Mouse (Mus musculus): ENCODE measurements at regions not wholly inside any gene's neighbourhood (a gene's known extent, or its start where the extent isn't known, plus 50 kb on each side); places are given as distances from the start of the nearest gene placed in this dataset.

- TF ChIP-seq CTCF (IDR thresholded peaks at IDR 0.05; ENCODE audit: control insufficient read depth, insufficient read depth, insufficient read length) (no peak), USF1 (IDR thresholded peaks at IDR 0.05; ENCODE audit: low read depth) (no peak), MAX (IDR thresholded peaks at IDR 0.05) (no peak)
Measured at GRCm38 (mm10) chr10:92473282-92473681, 248.9 kb downstream of the Nedd1 start.
